Mouse (Mus musculus) kidney, postnatal 25 days (tissue): ENCODE measurements around the gene Sass6.
"Not testable (repeated sequence)": the region's sequence is repeated elsewhere in the genome, so short reads cannot be mapped to it uniquely, and the experiment has no call there.

ENCODE experiments used
- DNase-seq, 2 experiments: peaks; one replicate each; pipeline ENCODE4 v3.0.0; 2021; ENCODE audit warnings: mixed read lengths in 2 of 2

Sass6 gene

GRCm38 (mm10) chr3:116634091-116634490 lies 39.3 kb downstream of the Sass6 start:
- no peak for DNase-seq

- DNase-seq, result no peak
Measured at GRCm38 (mm10) chr3:116634853-116635252, 40.1 kb downstream of the Sass6 start.

GRCm38 (mm10) chr3:116635799-116636198 lies 41.0 kb downstream of the Sass6 start:
- no peak for DNase-seq

- DNase-seq, result no peak
Measured at GRCm38 (mm10) chr3:116637693-116638476, 43.1 kb downstream of the Sass6 start.

GRCm38 (mm10) chr3:116638572-116638971 lies 43.8 kb downstream of the Sass6 start:
- no peak for DNase-seq

- DNase-seq, result no peak
Measured at GRCm38 (mm10) chr3:116640024-116640423, 45.2 kb downstream of the Sass6 start.

- no peak for DNase-seq
Measured at GRCm38 (mm10) chr3:116641811-116642371, 47.1 kb downstream of the Sass6 start.

- DNase-seq, result no peak
Measured at GRCm38 (mm10) chr3:116642373-116642772, 47.6 kb downstream of the Sass6 start.

- no peak for DNase-seq
Measured at GRCm38 (mm10) chr3:116646387-116646786, 51.6 kb downstream of the Sass6 start.

GRCm38 (mm10) chr3:116648805-116649204 lies 54.0 kb downstream of the Sass6 start:
- DNase-seq, result no peak

GRCm38 (mm10) chr3:116650698-116651097 lies 55.9 kb downstream of the Sass6 start:
- no peak for DNase-seq

- DNase-seq, result no peak
Measured at GRCm38 (mm10) chr3:116652033-116652446, 57.3 kb downstream of the Sass6 start.

GRCm38 (mm10) chr3:116653278-116653945 lies 58.6 kb downstream of the Sass6 start:
- no peak for DNase-seq

GRCm38 (mm10) chr3:116654051-116654450 lies 59.3 kb downstream of the Sass6 start:
- not testable (repeated sequence) for DNase-seq

- no peak for DNase-seq
Measured at GRCm38 (mm10) chr3:116656184-116656965, 61.6 kb downstream of the Sass6 start.

- DNase-seq, result no peak
Measured at GRCm38 (mm10) chr3:116658928-116659565, 64.3 kb downstream of the Sass6 start.

- no peak for DNase-seq
Measured at GRCm38 (mm10) chr3:116659856-116660430, 65.2 kb downstream of the Sass6 start.

GRCm38 (mm10) chr3:116661288-116661869 lies 66.6 kb downstream of the Sass6 start:
- DNase-seq, result no peak

GRCm38 (mm10) chr3:116661870-116662414 lies 67.2 kb downstream of the Sass6 start:
- DNase-seq, result no peak

- DNase-seq, result peak; percentile 99
Measured at GRCm38 (mm10) chr3:116662463-116662863, 67.7 kb downstream of the Sass6 start, which contains the start of gene Mfsd14a. TSS of gene Mfsd14a (minus strand) at chr3:116662677.

GRCm38 (mm10) chr3:116664281-116664680 lies 69.5 kb downstream of the Sass6 start:
- not testable (repeated sequence) for DNase-seq
